Mouse (Mus musculus) embryonic facial prominence, embryonic 15.5 days (tissue): ENCODE results near the gene 2810006K23Rik. TPM values are rescaled to one million over a fixed set of nuclear protein-coding genes. Genes with fewer than 3 reads are reported as not detected.
"Not testable (repeated sequence)": the region's sequence is repeated elsewhere in the genome, so short reads cannot be mapped to it uniquely, and the experiment has no call there.

Source experiments
- ATAC-seq: fragments of 200-750 bp; cut with Nextera tagmentation; 2 replicates; pipeline ENCODE4 v1.8.0; 2017; ENCODE audit warnings: low read depth, moderate TSS enrichment; ENCODE audit not compliant: insufficient number of reproducible peaks, low FRiP score, low TSS enrichment
- H3K27ac ChIP-seq: fragments of 300-500 bp; sonication (generic); replicated peaks from 2 replicates; pipeline ENCODE4 v1.5.1; 2015; ENCODE audit warnings: mild to moderate bottlenecking, inconsistent platforms
- H3K27me3 ChIP-seq: fragments of 300-500 bp; sonication (generic); 2 replicates; pipeline ENCODE4 v1.6.1; 2015; ENCODE audit warnings: inconsistent platforms
- H3K36me3 ChIP-seq: fragments of 300-500 bp; sonication (generic); 2 replicates; pipeline ENCODE4 v1.6.1; 2015; ENCODE audit warnings: mild to moderate bottlenecking, inconsistent platforms
- H3K4me1 ChIP-seq: fragments of 300-500 bp; sonication (generic); 2 replicates; pipeline ENCODE4 v1.6.1; 2015; ENCODE audit warnings: inconsistent platforms
- H3K4me2 ChIP-seq: fragments of 300-500 bp; sonication (generic); replicated peaks from 2 replicates; pipeline ENCODE4 v1.6.1; 2015; ENCODE audit warnings: mild to moderate bottlenecking, inconsistent platforms
- H3K4me3 ChIP-seq: fragments of 300-500 bp; sonication (generic); replicated peaks from 2 replicates; pipeline ENCODE4 v1.5.1; 2015; ENCODE audit warnings: mild to moderate bottlenecking, inconsistent platforms
- H3K9ac ChIP-seq: fragments of 300-500 bp; sonication (generic); 2 replicates; pipeline ENCODE4 v1.6.1; 2015; ENCODE audit warnings: inconsistent platforms
- H3K9me3 ChIP-seq: fragments of 300-500 bp; sonication (generic); replicated peaks from 2 replicates; pipeline ENCODE4 v1.6.1; 2016; ENCODE audit warnings: inconsistent platforms
- WGBS: fragments of 180-500 bp; shearing (Covaris S2); methylation state at CpG from one replicate; pipeline ENCODE4 v1.1.7; 2015; 5-methylcytosine and 5-hydroxymethylcytosine counted together
- polyA plus RNA-seq: library from polyadenylated mRNA; unstranded; fragments of >200 nt; fragmentation: Nextera tagmentation; extraction: Ambion mirVana; gene quantifications from 2 replicates; pipeline ENCODE4 v1.2.1, GENCODE M21; 2015

The 2810006K23Rik gene
- polyA plus RNA-seq, 1 experiment from 2014 or later: 17.8 TPM

DNA sequence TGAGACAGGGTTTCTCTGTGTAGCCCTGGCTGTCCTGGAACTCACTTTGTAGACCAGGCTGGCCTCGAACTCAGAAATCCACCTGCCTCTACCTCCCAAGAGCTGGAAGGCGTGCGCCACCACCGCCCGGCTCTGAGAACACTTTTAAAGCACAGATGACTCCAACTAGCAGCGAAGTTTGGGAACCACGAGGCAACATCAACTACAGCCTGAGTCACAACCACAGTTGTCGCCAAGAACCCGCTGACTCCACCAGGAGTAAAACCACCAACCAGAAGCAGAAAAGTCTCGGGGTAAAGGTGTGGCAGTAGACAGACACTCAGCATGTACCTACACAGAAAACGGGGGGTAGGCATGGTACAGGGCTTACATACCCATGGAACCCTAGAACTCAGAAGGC is 17.8 kb upstream of the 2810006K23Rik start:
- Histone ChIP-seq H3K36me3 (peaks cover 56% of the 10 kb centered on the region), H3K9me3 (no peaks in the 10 kb centered on the region; the same call in 1 of the 2 replicates), H3K4me3 (no peak overlapping the region), H3K27me3 (no peaks in the 10 kb centered on the region), H3K4me1 (no peaks in the 10 kb centered on the region), H3K4me2 (no peak overlapping the region), H3K9ac (no peak overlapping the region), H3K27ac (no peak overlapping the region)
- no peak for ATAC-seq
- 92% methylated on average over 11 of the region's 11 CpGs for WGBS

DNA sequence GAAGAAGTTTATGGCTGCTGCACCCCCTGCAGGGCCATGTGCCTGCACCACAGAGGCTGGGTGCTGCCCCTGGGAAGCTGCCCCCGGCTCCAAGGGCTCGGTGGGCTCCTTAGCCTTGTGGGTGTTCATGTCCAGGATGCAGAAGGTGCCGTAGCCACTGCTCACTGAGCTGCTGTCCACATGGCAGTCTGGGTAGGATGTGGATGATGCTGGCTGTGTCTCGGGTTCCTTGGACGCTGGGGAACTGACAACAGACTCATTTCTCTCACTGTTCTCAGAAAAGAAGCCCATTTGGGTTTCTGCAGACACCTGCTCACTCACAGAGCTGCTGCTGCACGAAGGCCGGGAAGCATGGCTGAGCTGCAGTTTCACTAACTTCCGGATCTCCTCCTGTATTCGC is 12.4 kb upstream of the 2810006K23Rik start:
- Histone ChIP-seq H3K4me1 (no peaks in the 10 kb centered on the region), H3K4me2 (no peak overlapping the region), H3K9ac (no peak overlapping the region), H3K27ac (no peak overlapping the region), H3K4me3 (no peak overlapping the region), H3K9me3 (no peaks in the 10 kb centered on the region; the same call in 1 of the 2 replicates), H3K36me3 (peaks cover 60% of the 10 kb centered on the region), H3K27me3 (no peaks in the 10 kb centered on the region)
- no peak for ATAC-seq
- 93% methylated on average over 9 of the region's 9 CpGs for WGBS

DNA sequence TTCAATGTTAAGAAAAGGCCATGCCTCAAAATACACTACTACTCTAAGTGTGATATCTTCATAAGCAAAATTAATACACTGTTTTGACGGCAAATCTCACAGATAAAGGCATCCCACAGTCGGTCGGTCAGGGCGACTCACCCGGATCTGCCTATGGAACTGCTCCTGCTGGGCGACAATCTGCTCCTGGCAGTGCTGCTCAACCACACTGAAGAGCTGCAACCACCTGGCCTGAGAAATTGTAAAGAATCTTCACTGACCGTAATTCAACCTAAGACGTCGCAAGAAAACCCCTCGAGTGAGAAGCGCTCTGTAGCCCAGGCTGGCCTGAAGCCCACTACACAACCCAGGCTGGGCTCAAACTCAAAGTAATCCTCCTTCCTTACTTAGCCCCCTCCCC is 11.9 kb upstream of the 2810006K23Rik start:
- H3K4me3 ChIP-seq: no peak overlapping the region
- no peaks in the 10 kb centered on the region for H3K4me1 ChIP-seq
- H3K9ac ChIP-seq: no peak overlapping the region
- no peaks in the 10 kb centered on the region for H3K27me3 ChIP-seq
- ATAC-seq: no peak
- no peak overlapping the region for H3K27ac ChIP-seq
- peaks cover 60% of the 10 kb centered on the region for H3K36me3 ChIP-seq
- H3K9me3 ChIP-seq: no peaks in the 10 kb centered on the region; the same call in 1 of the 2 replicates
- no peak overlapping the region for H3K4me2 ChIP-seq
- WGBS: 88% methylated on average over 11 of the region's 11 CpGs

DNA sequence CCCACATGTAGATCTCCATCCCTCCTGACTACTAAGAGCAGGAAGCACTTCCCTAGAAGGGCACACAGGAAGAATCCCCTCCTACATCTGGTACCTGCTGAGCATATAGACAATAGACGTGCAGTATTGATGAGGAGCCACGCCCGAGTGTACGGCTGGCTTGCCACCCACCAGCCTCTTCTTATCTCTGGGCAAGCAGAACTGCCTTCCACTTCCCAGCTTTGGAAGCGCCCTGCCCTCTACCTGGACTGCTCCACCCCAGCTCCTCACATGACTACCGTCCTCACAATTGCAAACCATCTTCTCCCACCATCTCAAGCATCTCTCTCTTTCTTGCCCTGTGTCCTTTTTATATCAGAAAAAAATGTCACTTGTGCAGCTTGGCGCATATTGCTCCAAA is 10.2 kb upstream of the 2810006K23Rik start:
- Histone ChIP-seq H3K27ac (no peak overlapping the region), H3K4me1 (no peaks in the 10 kb centered on the region), H3K9ac (no peak overlapping the region), H3K4me2 (no peak overlapping the region), H3K9me3 (no peaks in the 10 kb centered on the region), H3K27me3 (no peaks in the 10 kb centered on the region), H3K36me3 (peaks cover 50% of the 10 kb centered on the region), H3K4me3 (no peak overlapping the region)
- 86% methylated on average over 7 of the region's 7 CpGs for whole genome bisulfite sequencing
- ATAC-seq: no peak

DNA sequence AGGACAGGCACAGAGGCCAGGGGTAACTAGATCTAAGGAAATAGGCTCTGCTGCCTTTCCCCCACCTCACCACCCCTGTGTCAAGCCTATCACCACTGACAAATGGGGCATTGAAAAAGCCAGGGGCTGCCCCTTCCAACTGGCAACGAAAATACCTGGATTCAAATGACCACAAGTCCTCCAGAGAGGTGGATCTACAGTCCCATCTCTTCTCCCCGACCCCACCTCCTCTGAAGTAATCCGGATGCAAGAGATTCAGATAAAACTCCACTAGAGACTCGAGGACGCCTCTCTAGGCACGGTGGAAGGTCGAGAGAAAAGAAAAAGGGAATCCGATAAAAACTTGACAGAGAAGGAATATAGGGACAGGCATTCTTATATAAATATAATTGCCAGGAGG is 1.1 kb upstream of the 2810006K23Rik start:
- no peaks in the 10 kb centered on the region for H3K9me3 ChIP-seq
- H3K9ac ChIP-seq: peak overlapping the region; percentile 33
- peak overlapping the region; percentile 69 for H3K4me3 ChIP-seq
- 0 out of 2 replicates have a peak, but pooled peaks cover 2% of the 10 kb centered on the region for H3K36me3 ChIP-seq
- ATAC-seq: no peak
- H3K4me1 ChIP-seq: peaks cover 16% of the 10 kb centered on the region
- H3K4me2 ChIP-seq: peak overlapping the region; percentile 68
- H3K27ac ChIP-seq: peak overlapping the region; percentile 97
- no peaks in the 10 kb centered on the region for H3K27me3 ChIP-seq
- WGBS: 6% methylated on average over 8 of the region's 8 CpGs

DNA sequence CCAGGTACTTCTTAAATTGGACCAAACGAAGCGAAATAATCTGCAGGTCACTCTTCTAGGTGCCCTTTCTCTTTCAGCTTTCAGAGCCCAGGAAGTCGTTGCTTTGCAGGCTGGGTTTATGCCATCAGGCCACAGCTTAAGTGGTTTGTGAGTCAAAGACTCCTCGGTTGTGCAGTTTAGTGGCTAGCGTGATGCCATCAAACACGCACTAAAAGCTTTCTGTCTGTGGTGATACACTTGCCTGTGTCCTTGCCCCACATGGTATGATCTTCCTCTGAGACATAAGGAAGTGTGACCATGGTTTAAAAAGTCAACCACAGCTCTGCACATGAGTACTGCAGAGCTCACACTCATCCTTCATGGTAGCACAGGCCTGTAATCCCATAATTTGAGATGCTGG is 2.2 kb downstream of the 2810006K23Rik start:
- Histone ChIP-seq H3K9me3 (no peaks in the 10 kb centered on the region), H3K4me3 (no peak overlapping the region), H3K27ac (no peak overlapping the region), H3K4me2 (no peak overlapping the region), H3K27me3 (no peaks in the 10 kb centered on the region), H3K4me1 (peaks cover 19% of the 10 kb centered on the region), H3K9ac (no peak overlapping the region), H3K36me3 (no peaks in the 10 kb centered on the region)
- ATAC-seq: no peak
- WGBS: 89% methylated on average over 6 of the region's 6 CpGs

DNA sequence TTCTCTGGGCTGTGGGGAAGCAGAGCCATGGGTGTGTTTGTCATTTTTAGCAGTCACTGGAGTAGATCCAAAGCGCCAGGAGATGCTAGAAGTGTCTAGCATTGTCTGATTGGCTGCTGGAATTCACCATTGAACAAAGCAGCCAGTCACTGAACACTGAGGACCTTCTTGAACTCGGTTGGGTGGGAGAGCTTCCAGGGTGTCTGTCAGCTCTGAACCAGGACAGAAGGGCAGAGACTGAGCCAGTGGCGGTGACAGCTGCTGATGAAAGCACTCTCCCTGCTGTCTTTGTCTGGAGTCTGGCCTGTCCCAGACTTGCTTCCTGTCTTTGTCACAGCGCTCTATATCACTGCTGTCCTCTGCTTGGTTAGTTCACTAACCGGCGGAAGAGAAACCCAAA is 6.5 kb downstream of the 2810006K23Rik start:
- Histone ChIP-seq H3K4me1 (peaks cover 16% of the 10 kb centered on the region), H3K27ac (peak overlapping the region; percentile 68), H3K9ac (no peak overlapping the region), H3K9me3 (no peaks in the 10 kb centered on the region), H3K27me3 (no peaks in the 10 kb centered on the region), H3K4me2 (no peak overlapping the region), H3K36me3 (no peaks in the 10 kb centered on the region), H3K4me3 (no peak overlapping the region)
- WGBS: 45% methylated on average over 6 of the region's 6 CpGs
- ATAC-seq: peak; percentile 56; the same call in 1 of the 2 replicates

DNA sequence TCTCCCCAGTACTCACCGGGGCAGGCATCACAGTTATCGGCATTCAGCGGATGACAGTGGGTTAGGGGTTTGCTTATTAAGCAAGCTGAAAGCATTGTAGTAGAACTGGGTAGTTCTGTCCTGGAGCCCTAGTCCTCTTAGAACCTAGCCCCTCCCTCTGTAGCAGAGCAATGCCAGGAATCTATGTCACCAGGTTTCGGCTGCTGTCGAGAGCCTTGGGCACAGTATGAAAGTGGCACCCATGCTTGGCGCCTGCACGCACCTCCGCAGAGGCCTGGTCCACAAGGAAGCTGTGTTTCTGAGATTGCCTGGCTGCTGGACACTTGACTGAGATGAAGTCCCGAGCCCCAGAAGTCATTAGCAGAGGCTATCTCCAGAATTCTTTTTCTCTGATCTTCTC is 9.2 kb downstream of the 2810006K23Rik start:
- Histone ChIP-seq H3K27ac (no peak overlapping the region), H3K4me3 (no peak overlapping the region), H3K36me3 (no peaks in the 10 kb centered on the region), H3K9me3 (no peaks in the 10 kb centered on the region), H3K4me2 (no peak overlapping the region), H3K4me1 (peaks cover 25% of the 10 kb centered on the region), H3K9ac (no peak overlapping the region), H3K27me3 (no peaks in the 10 kb centered on the region)
- 85% methylated on average over 9 of the region's 9 CpGs for WGBS
- no peak for ATAC-seq

DNA sequence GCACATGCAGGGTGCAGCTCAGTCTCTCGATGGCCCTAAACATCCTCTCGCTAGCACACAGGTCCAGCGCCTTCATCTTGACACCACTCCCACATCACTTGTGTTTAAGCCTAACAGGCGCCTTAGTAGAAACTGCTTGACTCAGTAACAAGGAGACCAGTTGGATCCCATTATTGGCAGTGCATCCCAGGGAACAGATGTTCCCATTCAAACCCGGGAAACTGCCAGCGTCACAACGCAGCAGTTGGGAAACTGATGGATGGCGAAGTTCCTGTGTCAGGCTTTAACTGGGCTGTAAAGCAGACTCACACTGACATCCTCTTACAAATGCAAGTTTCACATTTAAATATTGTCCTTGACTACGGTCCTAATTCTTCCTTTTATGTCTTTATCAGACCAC is 10.0 kb downstream of the 2810006K23Rik start:
- Histone ChIP-seq H3K4me3 (no peak overlapping the region), H3K36me3 (no peaks in the 10 kb centered on the region), H3K27ac (0 out of 2 replicates have a peak overlapping the region, but pooled peaks have one; percentile 34), H3K4me2 (no peak overlapping the region), H3K9ac (no peak overlapping the region), H3K4me1 (peaks cover 25% of the 10 kb centered on the region), H3K9me3 (no peaks in the 10 kb centered on the region), H3K27me3 (no peaks in the 10 kb centered on the region)
- WGBS: 40% methylated on average over 9 of the region's 9 CpGs
- no peak for ATAC-seq

DNA sequence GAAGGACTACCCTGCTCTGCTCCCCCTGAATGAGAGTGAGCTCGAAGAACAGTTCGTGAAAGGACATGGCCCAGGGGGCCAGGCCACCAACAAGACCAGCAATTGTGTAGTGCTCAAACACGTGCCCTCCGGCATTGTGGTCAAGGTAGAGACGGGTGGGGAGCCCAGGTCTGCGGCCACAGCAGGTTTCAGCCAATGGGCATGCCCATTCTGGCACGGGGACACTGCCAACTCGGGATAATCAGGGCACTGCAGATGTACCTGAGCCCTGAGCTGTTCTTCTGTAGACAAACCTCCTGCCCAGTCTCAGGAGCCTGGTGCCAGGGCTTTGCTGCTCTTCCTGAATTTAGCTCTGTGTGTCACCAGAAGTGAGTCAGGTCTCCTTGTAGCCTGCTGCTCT is 10.9 kb downstream of the 2810006K23Rik start:
- no peaks in the 10 kb centered on the region for H3K27me3 ChIP-seq
- H3K4me3 ChIP-seq: no peak overlapping the region
- no peaks in the 10 kb centered on the region for H3K9me3 ChIP-seq
- no peaks in the 10 kb centered on the region for H3K36me3 ChIP-seq
- peaks cover 25% of the 10 kb centered on the region for H3K4me1 ChIP-seq
- no peak overlapping the region for H3K9ac ChIP-seq
- no peak overlapping the region for H3K4me2 ChIP-seq
- no peak for ATAC-seq
- peak overlapping the region; percentile 61 for H3K27ac ChIP-seq
- 80% methylated on average over 8 of the region's 8 CpGs for WGBS

DNA sequence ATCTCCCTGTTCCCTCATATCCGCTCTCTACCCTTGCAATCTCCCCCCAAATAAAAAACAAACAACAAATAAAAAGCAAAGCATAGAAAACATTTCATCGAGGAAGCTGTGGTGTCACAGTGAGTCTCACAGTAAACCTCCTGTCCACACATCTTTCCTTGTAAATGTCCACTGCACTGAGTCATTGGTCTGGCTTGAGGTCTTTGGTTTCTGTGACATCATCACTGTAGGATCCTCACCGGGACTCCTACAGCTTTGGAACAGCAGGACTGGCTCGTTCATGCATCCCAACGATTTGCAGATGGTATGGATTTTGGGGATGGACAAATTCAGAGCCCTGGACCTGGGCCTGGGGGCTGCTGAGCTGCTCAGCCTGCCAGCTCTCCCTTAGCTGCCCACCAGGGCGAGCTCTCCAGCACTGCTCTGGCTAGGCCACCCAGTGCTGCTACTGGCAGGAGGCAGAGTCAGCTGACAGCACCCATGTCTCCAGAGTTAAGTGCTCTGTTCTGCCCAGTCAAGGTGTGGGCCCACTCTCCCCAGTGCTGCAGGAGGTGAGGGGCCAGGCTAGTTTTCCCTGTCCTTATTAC is 14.0 kb downstream of the 2810006K23Rik start:
- H3K9me3 ChIP-seq: not testable (repeated sequence)

DNA sequence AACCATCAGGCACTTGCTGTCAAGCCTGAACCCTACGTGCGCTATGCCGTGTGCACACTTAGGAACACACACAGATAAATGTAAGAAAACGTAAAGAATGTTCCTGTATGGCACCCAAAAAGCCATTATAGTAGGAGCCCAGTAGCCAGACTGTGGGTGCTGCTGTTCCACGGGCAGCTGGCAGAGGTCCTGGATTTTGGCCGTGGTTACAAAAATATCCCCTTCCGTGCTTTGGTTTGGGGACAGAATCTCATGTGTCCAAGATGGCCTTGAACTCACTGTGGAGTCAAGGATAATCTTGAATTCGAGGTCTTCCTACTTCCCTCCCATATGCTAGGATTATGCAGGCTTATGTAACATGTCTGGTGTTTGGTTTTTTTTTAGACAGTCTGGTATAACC is 15.0 kb downstream of the 2810006K23Rik start:
- Histone ChIP-seq H3K4me2 (no peak overlapping the region), H3K9ac (no peak overlapping the region), H3K27me3 (no peaks in the 10 kb centered on the region), H3K36me3 (peaks cover 24% of the 10 kb centered on the region), H3K9me3 (no peaks in the 10 kb centered on the region), H3K4me3 (no peak overlapping the region), H3K27ac (no peak overlapping the region), H3K4me1 (peaks cover 21% of the 10 kb centered on the region)
- WGBS: 72% methylated on average over 8 of the region's 8 CpGs
- no peak for ATAC-seq

More for the DNA sequence above, 14.0 kb downstream of the 2810006K23Rik start:
- not testable (repeated sequence) for H3K27me3 ChIP-seq, H3K4me2 ChIP-seq, H3K4me3 ChIP-seq, H3K9ac ChIP-seq, ATAC-seq, H3K27ac ChIP-seq
- Histone ChIP-seq H3K4me1 (peaks cover 21% of the 10 kb centered on the region), H3K36me3 (peaks cover 21% of the 10 kb centered on the region)
- WGBS: 57% methylated on average over 6 of the region's 6 CpGs
